12 mouse cellular contexts compared by ENCODE assay signal in the genomic region with DNA sequence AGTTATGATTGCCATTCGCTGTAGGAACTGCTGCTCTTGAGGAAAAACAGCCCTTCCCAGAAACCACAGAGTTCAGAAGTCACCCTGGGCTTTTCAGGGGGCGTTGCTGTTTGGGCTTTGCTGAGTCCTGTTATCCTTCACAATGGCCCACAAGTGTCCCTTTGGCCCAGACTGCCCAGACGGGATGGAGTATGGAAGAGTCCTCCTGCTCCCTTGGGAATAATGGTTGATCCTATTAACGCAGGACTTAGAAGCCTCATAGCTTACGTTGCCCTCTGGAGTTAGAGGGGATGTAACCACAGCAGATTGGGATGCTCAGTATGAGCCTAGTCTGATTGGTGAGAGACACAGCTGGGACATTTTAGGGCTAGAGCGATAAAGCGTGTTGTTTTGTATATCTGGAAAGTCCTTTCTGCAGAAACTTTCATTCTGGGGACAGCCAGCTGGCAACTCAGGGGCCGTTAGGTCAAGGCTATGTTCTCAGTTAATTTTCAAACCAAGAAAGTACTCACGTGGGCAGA.
A peak's percentile ranks its signal among the peaks of the same experiment; 100 is the strongest.
DNase-seq lines count a peak whose midpoint lies in the region; ATAC-seq and TF ChIP-seq lines count a peak whose summit lies in the region.
"Had no signal": no experiment of that assay in that cellular context is flagged by ENCODE, and none has a peak within 500 bp of the region (broad histone marks: within the 10 kb centered on the region; RNA-seq: fewer than 3 reads in every experiment).

No protein-coding gene starts in this region.

- H3K4me3 ChIP-seq in embryonic facial prominence, embryonic 11.5 days (ENCODE audit: low read depth, low read length) = no peak overlapping the region
- H3K4me3 ChIP-seq in embryonic facial prominence, embryonic 10.5 days = no peak overlapping the region
- H3K4me3 ChIP-seq in heart, embryonic 13.5 days = no peak overlapping the region
- H3K4me3 ChIP-seq in kidney, embryonic 14.5 days (ENCODE audit: low read length) = no peak overlapping the region
- H3K4me3 ChIP-seq in left cerebral cortex, adult 2 months = no peak overlapping the region

- no peaks in the 10 kb centered on the region for H3K27me3 ChIP-seq in embryonic facial prominence, embryonic 11.5 days (ENCODE audit: control insufficient read depth, insufficient read depth, low read length)
- H3K27me3 ChIP-seq in embryonic facial prominence, embryonic 10.5 days (replicated peaks; ENCODE audit: low read depth, poor library complexity, severe bottlenecking) = no peaks in the 10 kb centered on the region
- no peaks in the 10 kb centered on the region for H3K27me3 ChIP-seq in heart, embryonic 13.5 days (replicated peaks)
- H3K27me3 ChIP-seq in kidney, embryonic 14.5 days (ENCODE audit: control insufficient read depth, insufficient read depth, low read length) = no peaks in the 10 kb centered on the region

- no peaks in the 10 kb centered on the region for H3K36me3 ChIP-seq in embryonic facial prominence, embryonic 11.5 days (replicated peaks; ENCODE audit: control insufficient read depth, insufficient read depth, low read depth, low read length)
- H3K36me3 ChIP-seq in embryonic facial prominence, embryonic 10.5 days (replicated peaks) = no peaks in the 10 kb centered on the region
- no peaks in the 10 kb centered on the region for H3K36me3 ChIP-seq in heart, embryonic 13.5 days
- no peaks in the 10 kb centered on the region for H3K36me3 ChIP-seq in kidney, embryonic 14.5 days (ENCODE audit: control insufficient read depth, insufficient read depth, low read length)

- ATAC-seq in embryonic facial prominence, embryonic 11.5 days (replicated peaks; ENCODE audit: insufficient number of reproducible peaks, low FRiP score, low TSS enrichment, low read depth) = no peak
- no peak for ATAC-seq in heart, embryonic 13.5 days (ENCODE audit: extremely low read depth, insufficient number of reproducible peaks, low FRiP score, low TSS enrichment)
- ATAC-seq in kidney, embryonic 14.5 days (ENCODE audit: low FRiP score, low TSS enrichment) = peak; percentile 58; the same call in 1 of the 2 replicates
- ATAC-seq: forebrain, embryonic 16.5 days; Patski had no signal

- intact Hi-C loops in left cerebral cortex, adult 2 months (cut with DNase I) = no loop called here

- H3K9ac ChIP-seq in embryonic facial prominence, embryonic 11.5 days (replicated peaks; ENCODE audit: low read length) = no peak overlapping the region
- H3K9ac ChIP-seq in heart, embryonic 13.5 days = no peak overlapping the region
- H3K9ac ChIP-seq in kidney, embryonic 14.5 days (ENCODE audit: low read depth, low read length) = no peak overlapping the region
- H3K9ac ChIP-seq: hindbrain, embryonic 14.5 days had no signal

- H3K27ac ChIP-seq in embryonic facial prominence, embryonic 11.5 days (replicated peaks; ENCODE audit: low read depth, low read length) = no peak overlapping the region
- H3K27ac ChIP-seq in embryonic facial prominence, embryonic 10.5 days (replicated peaks) = no peak overlapping the region
- H3K27ac ChIP-seq in heart, embryonic 13.5 days (replicated peaks) = peak overlapping the region; percentile 58; the same call in 1 of the 2 replicates
- H3K27ac ChIP-seq in kidney, embryonic 14.5 days (ENCODE audit: low read depth, low read length) = no peak overlapping the region; the same call in 1 of the 2 replicates
- no peak overlapping the region for H3K27ac ChIP-seq in left cerebral cortex, adult 2 months
- H3K27ac ChIP-seq: hindbrain, embryonic 14.5 days; macrophage had no signal

- H3K9me3 ChIP-seq in embryonic facial prominence, embryonic 11.5 days (replicated peaks; ENCODE audit: control insufficient read depth, low read length) = no peaks in the 10 kb centered on the region
- H3K9me3 ChIP-seq in embryonic facial prominence, embryonic 10.5 days = no peaks in the 10 kb centered on the region
- H3K9me3 ChIP-seq in heart, embryonic 13.5 days = no peaks in the 10 kb centered on the region
- H3K9me3 ChIP-seq in kidney, embryonic 14.5 days (ENCODE audit: control insufficient read depth, low read length) = no peaks in the 10 kb centered on the region

- no peaks in the 10 kb centered on the region for H3K4me1 ChIP-seq in embryonic facial prominence, embryonic 11.5 days (ENCODE audit: control insufficient read depth, insufficient read depth, low read length)
- peaks cover 9% of the 10 kb centered on the region; the same call in 1 of the 2 replicates for H3K4me1 ChIP-seq in embryonic facial prominence, embryonic 10.5 days
- peaks cover 11% of the 10 kb centered on the region for H3K4me1 ChIP-seq in heart, embryonic 13.5 days
- H3K4me1 ChIP-seq in kidney, embryonic 14.5 days (ENCODE audit: control insufficient read depth, insufficient read depth, low read length) = peaks cover 20% of the 10 kb centered on the region

- DNase-seq in embryonic facial prominence, embryonic 11.5 days (ENCODE audit: low spot score) = peak; percentile 11
- DNase-seq in embryonic facial prominence, embryonic 10.5 days (ENCODE audit: low spot score) = no peak
- DNase-seq in lung, postnatal 36 days = peak; percentile 57
- no peak for DNase-seq in left cerebral cortex, adult 18-20 months (ENCODE audit: low spot score in 2 of 2)
- DNase-seq in left cerebral cortex, adult 2 months (ENCODE audit: extremely low spot score in 1 of 2, low spot score in 2 of 2) = no peak
- DNase-seq in cerebellum, postnatal 25 days = no peak

- no peak overlapping the region for H3K4me2 ChIP-seq in embryonic facial prominence, embryonic 11.5 days (ENCODE audit: low read depth, low read length)
- H3K4me2 ChIP-seq in heart, embryonic 13.5 days = no peak overlapping the region
- H3K4me2 ChIP-seq in kidney, embryonic 14.5 days (replicated peaks; ENCODE audit: low read depth, low read length) = no peak overlapping the region
- H3K4me2 ChIP-seq: hindbrain, embryonic 14.5 days had no signal

- 54% methylated on average over 9 of the region's 9 CpGs for WGBS in embryonic facial prominence, embryonic 11.5 days
- WGBS in embryonic facial prominence, embryonic 10.5 days = 63% methylated on average over 9 of the region's 9 CpGs
- WGBS in heart, embryonic 13.5 days = 40% methylated on average over 9 of the region's 9 CpGs
- WGBS in kidney, embryonic 14.5 days = 47% methylated on average over 9 of the region's 9 CpGs

- no peak for TF ChIP-seq CTCF in left cerebral cortex, adult 2 months (IDR thresholded peaks at IDR 0.05)

Comparison
In these comparisons a context has a peak if more than half of its experiments do, and no peak if none do; other contexts are left out.
1. DNase-seq: peak in embryonic facial prominence, embryonic 11.5 days (single experiment) and lung, postnatal 36 days (single experiment); none in embryonic facial prominence, embryonic 10.5 days (single experiment), left cerebral cortex, adult 18-20 months (0 of 2), left cerebral cortex, adult 2 months (0 of 2) and cerebellum, postnatal 25 days (0 of 2).